ENCODE assay signal across 8 mouse cellular contexts in genomic region chr5:64703091-64703872, GRCm38 (mm10).
DNase-seq lines count a peak whose midpoint lies in the region; ATAC-seq lines count a peak whose summit lies in the region.

No protein-coding gene starts in this region.

- peak; percentile 17 for DNase-seq in gastrocnemius, adult 18-20 months (ENCODE audit: low spot score)
- no peak for DNase-seq in gastrocnemius, adult 8-10 months (ENCODE audit: low spot score in 2 of 2)
- peak; percentile 82 for DNase-seq in embryonic facial prominence, embryonic 14.5 days (ENCODE audit: low spot score)
- DNase-seq in kidney, postnatal 10 days, result peak; percentile 54
- peak; percentile 48 to 74 for DNase-seq in lung, adult 18-20 months
- no peak for DNase-seq in T-cell, adult 2 months (ENCODE audit: low spot score)

- H3K27ac ChIP-seq in embryonic facial prominence, embryonic 14.5 days (replicated peaks; ENCODE audit: low read depth, low read length), result peak overlapping the region; percentile 54
- H3K27ac ChIP-seq in heart, embryonic 13.5 days (replicated peaks), result peak overlapping the region; percentile 37; the same call in 1 of the 2 replicates
- H3K27ac ChIP-seq in neural tube, embryonic 15.5 days (replicated peaks), result peak overlapping the region; percentile 24; the same call in 1 of the 2 replicates

- H3K4me1 ChIP-seq in embryonic facial prominence, embryonic 14.5 days (ENCODE audit: control insufficient read depth, insufficient read depth, low read length), result peaks cover 30% of the 10 kb centered on the region
- H3K4me1 ChIP-seq in heart, embryonic 13.5 days, result peaks cover 39% of the 10 kb centered on the region
- H3K4me1 ChIP-seq in neural tube, embryonic 15.5 days, result peaks cover 28% of the 10 kb centered on the region

- peak; percentile 35 for ATAC-seq in embryonic facial prominence, embryonic 14.5 days (ENCODE audit: low read depth)
- ATAC-seq in heart, embryonic 13.5 days (ENCODE audit: extremely low read depth, insufficient number of reproducible peaks, low FRiP score, low TSS enrichment), result no peak
- ATAC-seq in neural tube, embryonic 15.5 days (ENCODE audit: low FRiP score), result peak; percentile 62

- H3K36me3 ChIP-seq in embryonic facial prominence, embryonic 14.5 days (ENCODE audit: control insufficient read depth, insufficient read depth, low read length), result no peaks in the 10 kb centered on the region
- no peaks in the 10 kb centered on the region for H3K36me3 ChIP-seq in heart, embryonic 13.5 days
- H3K36me3 ChIP-seq in neural tube, embryonic 15.5 days, result no peaks in the 10 kb centered on the region

- no peaks in the 10 kb centered on the region for H3K27me3 ChIP-seq in embryonic facial prominence, embryonic 14.5 days (replicated peaks; ENCODE audit: control insufficient read depth, insufficient read depth, low read length)
- H3K27me3 ChIP-seq in heart, embryonic 13.5 days (replicated peaks), result no peaks in the 10 kb centered on the region
- H3K27me3 ChIP-seq in neural tube, embryonic 15.5 days (replicated peaks), result no peaks in the 10 kb centered on the region

- H3K9ac ChIP-seq in embryonic facial prominence, embryonic 14.5 days (ENCODE audit: low read depth, low read length), result no peak overlapping the region
- no peak overlapping the region for H3K9ac ChIP-seq in heart, embryonic 13.5 days
- no peak overlapping the region for H3K9ac ChIP-seq in neural tube, embryonic 15.5 days (replicated peaks)

- peak overlapping the region; percentile 21; the same call in 1 of the 2 replicates for H3K4me2 ChIP-seq in embryonic facial prominence, embryonic 14.5 days (ENCODE audit: low read depth, low read length)
- H3K4me2 ChIP-seq in heart, embryonic 13.5 days, result no peak overlapping the region
- H3K4me2 ChIP-seq in neural tube, embryonic 15.5 days, result peak overlapping the region; percentile 29; the same call in 1 of the 2 replicates

- H3K9me3 ChIP-seq in embryonic facial prominence, embryonic 14.5 days (ENCODE audit: control insufficient read depth, low read length), result no peaks in the 10 kb centered on the region
- no peaks in the 10 kb centered on the region for H3K9me3 ChIP-seq in heart, embryonic 13.5 days
- H3K9me3 ChIP-seq in neural tube, embryonic 15.5 days (replicated peaks), result no peaks in the 10 kb centered on the region

- no peak overlapping the region for H3K4me3 ChIP-seq in embryonic facial prominence, embryonic 14.5 days (ENCODE audit: low read depth, low read length)
- no peak overlapping the region for H3K4me3 ChIP-seq in heart, embryonic 13.5 days
- H3K4me3 ChIP-seq in neural tube, embryonic 15.5 days (replicated peaks), result no peak overlapping the region

- 52% methylated on average over 9 of the region's 9 CpGs for WGBS in embryonic facial prominence, embryonic 14.5 days
- WGBS in heart, embryonic 13.5 days, result 48% methylated on average over 9 of the region's 9 CpGs
- WGBS in neural tube, embryonic 15.5 days, result 37% methylated on average over 9 of the region's 9 CpGs

Comparison
In these comparisons a context has a peak if more than half of its experiments do, and no peak if none do; other contexts are left out.
1. DNase-seq: peak in gastrocnemius, adult 18-20 months (single experiment), embryonic facial prominence, embryonic 14.5 days (single experiment), kidney, postnatal 10 days (single experiment) and lung, adult 18-20 months (2 of 2); none in gastrocnemius, adult 8-10 months (0 of 2) and T-cell, adult 2 months (single experiment).
2. Peak in every context shown above with its lines, with median percentiles within 50 percentile points of each other: H3K27ac ChIP-seq.